9 mouse cellular contexts compared by ENCODE assay signal in the genomic region with DNA sequence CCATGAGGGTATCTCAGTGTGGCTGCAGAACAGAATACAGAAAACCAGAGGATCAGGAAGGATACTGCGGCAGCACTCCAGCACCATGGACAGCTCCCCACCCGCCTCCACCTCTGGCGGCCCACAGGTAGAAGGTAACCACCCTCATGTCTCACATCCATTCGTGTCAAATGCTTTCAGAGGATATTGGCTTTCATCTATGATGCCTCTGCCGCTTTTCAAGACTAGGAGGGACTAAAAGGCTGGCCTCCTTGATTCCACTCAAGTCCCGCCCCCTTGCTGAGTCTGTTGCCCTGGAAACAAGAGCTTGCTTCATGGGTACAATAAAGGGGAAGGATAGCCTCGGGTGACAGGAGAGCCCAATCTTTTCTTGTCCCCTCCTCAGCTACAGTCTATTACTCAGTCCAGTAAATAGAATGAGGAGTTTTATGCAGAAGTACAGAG. TPM values are rescaled to one million over a fixed set of nuclear protein-coding genes. Genes with fewer than 3 reads are reported as not detected.
A peak's percentile ranks its signal among the peaks of the same experiment; 100 is the strongest.
DNase-seq lines count a peak whose midpoint lies in the region; ATAC-seq and TF ChIP-seq lines count a peak whose summit lies in the region.
"Had no signal": no experiment of that assay in that cellular context is flagged by ENCODE, and none has a peak within 500 bp of the region (broad histone marks: within the 10 kb centered on the region; RNA-seq: fewer than 3 reads in every experiment).

No protein-coding gene starts in this region.

- no peaks in the 10 kb centered on the region for H3K4me1 ChIP-seq in intestine, embryonic 14.5 days (replicated peaks; ENCODE audit: control insufficient read depth, insufficient read depth, low read length)
- no peaks in the 10 kb centered on the region for H3K4me1 ChIP-seq in intestine, postnatal 0 days (replicated peaks; ENCODE audit: control insufficient read depth, insufficient read depth, low read length)
- peaks cover 34% of the 10 kb centered on the region for H3K4me1 ChIP-seq in forebrain, embryonic 12.5 days
- peaks cover 8% of the 10 kb centered on the region for H3K4me1 ChIP-seq in midbrain, postnatal 0 days (ENCODE audit: insufficient read depth, low read length)
- H3K4me1 ChIP-seq: heart, embryonic 13.5 days had no signal

- no peak for TF ChIP-seq CTCF in intestine, postnatal 0 days (IDR thresholded peaks at IDR 0.05; ENCODE audit: low read depth)
- no peak for TF ChIP-seq CTCF in midbrain, postnatal 0 days (IDR thresholded peaks at IDR 0.05)

- 9% methylated on average over 7 of the region's 7 CpGs for WGBS in intestine, embryonic 14.5 days
- 12% methylated on average over 7 of the region's 7 CpGs for WGBS in intestine, postnatal 0 days
- 2% methylated on average over 7 of the region's 7 CpGs for WGBS in forebrain, embryonic 12.5 days
- WGBS in midbrain, postnatal 0 days, result 4% methylated on average over 7 of the region's 7 CpGs

- no peak overlapping the region for H3K4me2 ChIP-seq in intestine, embryonic 14.5 days (ENCODE audit: low read length)
- no peak overlapping the region for H3K4me2 ChIP-seq in intestine, postnatal 0 days (replicated peaks; ENCODE audit: low read depth)
- peak overlapping the region; percentile 13; the same call in 1 of the 2 replicates for H3K4me2 ChIP-seq in forebrain, embryonic 12.5 days
- H3K4me2 ChIP-seq in midbrain, postnatal 0 days (ENCODE audit: low read depth, low read length, poor library complexity, severe bottlenecking), result peak overlapping the region; percentile 13; the same call in 1 of the 2 replicates
- H3K4me2 ChIP-seq: heart, embryonic 13.5 days had no signal

- H3K36me3 ChIP-seq in intestine, embryonic 14.5 days (ENCODE audit: control insufficient read depth, insufficient read depth, low read length), result no peaks in the 10 kb centered on the region
- no peaks in the 10 kb centered on the region for H3K36me3 ChIP-seq in intestine, postnatal 0 days (ENCODE audit: control insufficient read depth, insufficient read depth)
- no peaks in the 10 kb centered on the region for H3K36me3 ChIP-seq in forebrain, embryonic 12.5 days (replicated peaks)
- no peaks in the 10 kb centered on the region for H3K36me3 ChIP-seq in midbrain, postnatal 0 days (ENCODE audit: insufficient read depth, low read length)
- H3K36me3 ChIP-seq: heart, embryonic 13.5 days had no signal

- ATAC-seq in intestine, embryonic 14.5 days (replicated peaks; ENCODE audit: low FRiP score, low TSS enrichment, low read depth), result no peak
- ATAC-seq in intestine, postnatal 0 days, result no peak
- peak; percentile 81 for ATAC-seq in forebrain, embryonic 12.5 days (ENCODE audit: low FRiP score)
- peak; percentile 77 for ATAC-seq in midbrain, postnatal 0 days (ENCODE audit: low FRiP score)

- no peak overlapping the region for H3K27ac ChIP-seq in intestine, embryonic 14.5 days (ENCODE audit: low read depth)
- H3K27ac ChIP-seq in intestine, postnatal 0 days (ENCODE audit: low read depth, low read length), result no peak overlapping the region
- H3K27ac ChIP-seq in forebrain, embryonic 12.5 days, result peak overlapping the region; percentile 38; the same call in 1 of the 2 replicates
- peak overlapping the region; percentile 79 for H3K27ac ChIP-seq in midbrain, postnatal 0 days (ENCODE audit: low read depth, low read length)
- H3K27ac ChIP-seq: heart, embryonic 13.5 days had no signal

- no peaks in the 10 kb centered on the region for H3K9me3 ChIP-seq in intestine, embryonic 14.5 days (ENCODE audit: control insufficient read depth, low read length)
- no peaks in the 10 kb centered on the region for H3K9me3 ChIP-seq in intestine, postnatal 0 days (ENCODE audit: control insufficient read depth)
- H3K9me3 ChIP-seq in forebrain, embryonic 12.5 days, result no peaks in the 10 kb centered on the region
- no peaks in the 10 kb centered on the region for H3K9me3 ChIP-seq in midbrain, postnatal 0 days (ENCODE audit: low read length)
- H3K9me3 ChIP-seq: heart, embryonic 13.5 days had no signal

- no peaks in the 10 kb centered on the region for H3K27me3 ChIP-seq in intestine, embryonic 14.5 days (replicated peaks; ENCODE audit: control insufficient read depth, insufficient read depth, low read length)
- no peaks in the 10 kb centered on the region for H3K27me3 ChIP-seq in intestine, postnatal 0 days (replicated peaks; ENCODE audit: control insufficient read depth, insufficient read depth, low read length)
- 0 out of 2 replicates have a peak, but pooled peaks cover 8% of the 10 kb centered on the region for H3K27me3 ChIP-seq in forebrain, embryonic 12.5 days
- H3K27me3 ChIP-seq in midbrain, postnatal 0 days (ENCODE audit: insufficient read depth, low read length), result no peaks in the 10 kb centered on the region

- DNase-seq in intestine, embryonic 14.5 days (ENCODE audit: low spot score), result peak; percentile 89
- peak; percentile 72 for DNase-seq in ZHBTc4 (ENCODE audit: low read depth, low spot score)
- peak; percentile 12 to 15 for DNase-seq in layer of hippocampus, postnatal 25 days (ENCODE audit: extremely low spot score in 1 of 2, low spot score in 1 of 2)
- DNase-seq in midbrain, postnatal 0 days (ENCODE audit: low spot score), result peak; percentile 88
- peak; percentile 35 for DNase-seq in thymus, postnatal 14 days
- DNase-seq in heart, adult 11 months, result no peak

- H3K9ac ChIP-seq in intestine, embryonic 14.5 days (ENCODE audit: low read length), result no peak overlapping the region
- H3K9ac ChIP-seq in intestine, postnatal 0 days (ENCODE audit: low read depth, low read length), result no peak overlapping the region
- H3K9ac ChIP-seq in forebrain, embryonic 12.5 days, result no peak overlapping the region
- 0 out of 2 replicates have a peak overlapping the region, but pooled peaks have one; percentile 13 for H3K9ac ChIP-seq in midbrain, postnatal 0 days (replicated peaks; ENCODE audit: low read length, poor library complexity, severe bottlenecking)
- H3K9ac ChIP-seq: heart, embryonic 13.5 days had no signal

- no peak overlapping the region for H3K4me3 ChIP-seq in intestine, embryonic 14.5 days (ENCODE audit: low read depth, low read length)
- no peak overlapping the region for H3K4me3 ChIP-seq in intestine, postnatal 0 days (ENCODE audit: low read depth, low read length)
- H3K4me3 ChIP-seq in forebrain, embryonic 12.5 days (replicated peaks), result no peak overlapping the region
- H3K4me3 ChIP-seq in midbrain, postnatal 0 days (ENCODE audit: low read depth, low read length), result no peak overlapping the region
- H3K4me3 ChIP-seq: heart, embryonic 13.5 days had no signal

RNA-seq across cellular contexts. Expression of a gene that starts 37.8 kb away (rescaled TPM):
- 0.11 and 0.26 TPM in 2 replicates for polyA plus RNA-seq in intestine, embryonic 14.5 days (2014; fragmentation: Nextera tagmentation; extraction: Ambion mirVana)
- polyA plus RNA-seq in intestine, postnatal 0 days (2015; fragmentation: Nextera tagmentation; extraction: Ambion mirVana), result 0.16 and 0.17 TPM in 2 replicates
- 0.13 and 0.45 TPM in 2 replicates for polyA plus RNA-seq in forebrain, embryonic 12.5 days (2016; fragmentation: Nextera tagmentation; extraction: Ambion mirVana)
- 1 to 10 TPM; 1.0 TPM for total RNA-seq in layer of hippocampus, postnatal 25 days (2021)
- total RNA-seq in midbrain, postnatal 0 days (2014; rRNA removed), result 8.8 and 16.9 TPM in 2 replicates
- 2.1 and 3.1 TPM in 2 replicates for polyA plus RNA-seq in midbrain, postnatal 0 days (2015; fragmentation: Nextera tagmentation; extraction: Ambion mirVana)
- polyA plus RNA-seq: heart, embryonic 13.5 days had no signal

Comparison
In these comparisons a context has a peak if more than half of its experiments do, and no peak if none do; other contexts are left out.
1. ATAC-seq: peak in forebrain, embryonic 12.5 days (single experiment) and midbrain, postnatal 0 days (single experiment); none in intestine, embryonic 14.5 days (single experiment) and intestine, postnatal 0 days (single experiment).
2. H3K27ac ChIP-seq: peak in forebrain, embryonic 12.5 days (single experiment) and midbrain, postnatal 0 days (single experiment); none in intestine, embryonic 14.5 days (single experiment) and intestine, postnatal 0 days (single experiment).
3. H3K4me2 ChIP-seq: peak in forebrain, embryonic 12.5 days (single experiment) and midbrain, postnatal 0 days (single experiment); none in intestine, embryonic 14.5 days (single experiment) and intestine, postnatal 0 days (single experiment).